Mouse (Mus musculus): ENCODE data around the gene Galr2. TPM values are rescaled to one million over a fixed set of nuclear protein-coding genes. Genes with fewer than 3 reads are reported as not detected.

The Galr2 gene
- polyA plus RNA-seq (2015; fragmentation: Nextera tagmentation; extraction: Ambion mirVana): 0.49 and 0.59 TPM in 2 replicates

GRCm38 (mm10) chr11:116280751-116281663, at the start of gene Galr2:
TSS of gene Galr2 (plus strand) at chr11:116280939.
- no peak for DNase-seq (ENCODE audit: low spot score)

GRCm38 (mm10) chr11:116232427-116232826, 48.3 kb upstream of the Galr2 start:
- no peak for DNase-seq (ENCODE audit: low spot score)

- DNase-seq (ENCODE audit: low spot score): no peak
These were observed 45.8 kb upstream of the Galr2 start for GRCm38 (mm10) chr11:116234901-116235300.

- DNase-seq (ENCODE audit: low spot score): peak; percentile 86
These were observed 42.9 kb upstream of the Galr2 start, which contains the start of gene Evpl for GRCm38 (mm10) chr11:116237742-116238395. TSS of gene Evpl (minus strand) at chr11:116238077.

GRCm38 (mm10) chr11:116239797-116240196, 40.9 kb upstream of the Galr2 start:
- no peak for DNase-seq (ENCODE audit: low spot score)

GRCm38 (mm10) chr11:116241744-116242235, 38.9 kb upstream of the Galr2 start:
- DNase-seq (ENCODE audit: low spot score): no peak

- no peak for DNase-seq (ENCODE audit: low spot score)
These were observed 36.2 kb upstream of the Galr2 start for GRCm38 (mm10) chr11:116244580-116244979.

- DNase-seq (ENCODE audit: low spot score): no peak
These were observed 35.1 kb upstream of the Galr2 start for GRCm38 (mm10) chr11:116245616-116246015.

- DNase-seq (ENCODE audit: low spot score): no peak
These were observed 33.1 kb upstream of the Galr2 start for GRCm38 (mm10) chr11:116247502-116248222.

- DNase-seq (ENCODE audit: low spot score): no peak
These were observed 29.8 kb upstream of the Galr2 start for GRCm38 (mm10) chr11:116250898-116251297.

- DNase-seq (ENCODE audit: low spot score): peak; percentile 60
These were observed 27.6 kb upstream of the Galr2 start for GRCm38 (mm10) chr11:116253076-116253600.

GRCm38 (mm10) chr11:116254627-116255026, 26.1 kb upstream of the Galr2 start:
- DNase-seq (ENCODE audit: low spot score): peak; percentile 42

- no peak for DNase-seq (ENCODE audit: low spot score)
These were observed 25.4 kb upstream of the Galr2 start for GRCm38 (mm10) chr11:116255090-116255981.

- no peak for DNase-seq (ENCODE audit: low spot score)
These were observed 24.6 kb upstream of the Galr2 start for GRCm38 (mm10) chr11:116255982-116256675.

GRCm38 (mm10) chr11:116259461-116259860, 21.3 kb upstream of the Galr2 start:
- DNase-seq (ENCODE audit: low spot score): peak; percentile 65

GRCm38 (mm10) chr11:116260259-116260658, 20.5 kb upstream of the Galr2 start:
- DNase-seq (ENCODE audit: low spot score): no peak

GRCm38 (mm10) chr11:116265352-116265751, 15.4 kb upstream of the Galr2 start:
- DNase-seq (ENCODE audit: low spot score): peak; percentile 15

GRCm38 (mm10) chr11:116265850-116266249, 14.9 kb upstream of the Galr2 start:
- no peak for DNase-seq (ENCODE audit: low spot score)

- DNase-seq (ENCODE audit: low spot score): peak; percentile 27
These were observed 13.1 kb upstream of the Galr2 start for GRCm38 (mm10) chr11:116267637-116268036.

All from thymus, postnatal 0 days (tissue).